Mouse (Mus musculus) C3H10T1/2 (cell line): ENCODE measurements around the gene Acsbg2. TPM values are rescaled to one million over a fixed set of nuclear protein-coding genes. Genes with fewer than 3 reads are reported as not detected.

Experiments used
- polyA plus RNA-seq, 2 experiments: library from polyadenylated mRNA; unstranded; fragments of >200 nt; fragmentation: generic; extraction: Trizol; gene quantifications; one replicate each; pipeline ENCODE4 v1.2.1; 2012; ENCODE audit warnings: missing spikeins in 2 of 2

Acsbg2 gene
- polyA plus RNA-seq: under 1 TPM; 0.01 to 0.13 TPM

GRCm38 (mm10) chr17:56874237-56874636 lies at the start of gene Acsbg2:
TSS of gene Acsbg2 (minus strand) at chr17:56874447.

GRCm38 (mm10) chr17:56874936-56875651 lies 847 bp upstream of the Acsbg2 start, which contains the start of gene 1700061G19Rik:
TSS of gene 1700061G19Rik (plus strand) at chr17:56875477.

GRCm38 (mm10) chr17:56830411-56831110 lies 43.7 kb downstream of the Acsbg2 start, which contains the start of gene Rfx2:
TSS of gene Rfx2 (minus strand) at chr17:56831013.

Other genes with a start within 250 kb of the Acsbg2 start
- 10 to 100 TPM; 52.4 to 73.9 TPM for gene Lonp1, start 247.6 kb downstream of the Acsbg2 start, polyA plus RNA-seq
- gene Catsperd, start 246.3 kb downstream of the Acsbg2 start, polyA plus RNA-seq: under 1 TPM; 0.02 to 0.30 TPM
- 10 to 100 TPM; 71.2 to 89.9 TPM for gene Ranbp3, start 201.2 kb downstream of the Acsbg2 start, polyA plus RNA-seq
- gene Ndufa11, start 156.7 kb downstream of the Acsbg2 start, polyA plus RNA-seq: 100 to 1,000 TPM; 608 to 937 TPM
- gene Vmac, start 156.4 kb downstream of the Acsbg2 start, polyA plus RNA-seq: 10 to 100 TPM; 16.3 to 42.8 TPM
- 1 to 10 TPM; 3.2 to 3.9 TPM for gene Nrtn, start 116.9 kb downstream of the Acsbg2 start, polyA plus RNA-seq
- 10 to 100 TPM; 32.1 to 51.8 TPM for gene Dus3l, start 109.7 kb downstream of the Acsbg2 start, polyA plus RNA-seq
- gene Prr22, start 104.2 kb downstream of the Acsbg2 start, polyA plus RNA-seq: 1 to 10 TPM in 1 of 2 experiments, under 1 TPM in 1; 0.21 to 1.4 TPM
- gene Rfx2, start 43.4 kb downstream of the Acsbg2 start, polyA plus RNA-seq: 1 to 10 TPM; 2.5 to 5.7 TPM
- under 1 TPM in 1 of 2 experiments, not detected in 1; 0.05 TPM for gene 1700061G19Rik, start 1.0 kb upstream of the Acsbg2 start, polyA plus RNA-seq
- gene Mllt1, start 61.0 kb upstream of the Acsbg2 start, polyA plus RNA-seq: 10 to 100 TPM; 34.4 to 56.4 TPM
- gene Acer1, start 107.7 kb upstream of the Acsbg2 start, polyA plus RNA-seq: not detected
- 100 to 1,000 TPM; 137 to 187 TPM for gene Clpp, start 115.9 kb upstream of the Acsbg2 start, polyA plus RNA-seq
- 10 to 100 TPM; 45.0 to 63.4 TPM for gene Alkbh7, start 122.9 kb upstream of the Acsbg2 start, polyA plus RNA-seq
- gene Pspn, start 125.6 kb upstream of the Acsbg2 start, polyA plus RNA-seq: 1 to 10 TPM in 1 of 2 experiments, under 1 TPM in 1; 0.66 to 1.7 TPM
- 10 to 100 TPM; 59.3 to 84.5 TPM for gene Gtf2f1, start 136.8 kb upstream of the Acsbg2 start, polyA plus RNA-seq
- gene Gm17949, start 137.0 kb upstream of the Acsbg2 start, polyA plus RNA-seq: under 1 TPM in 1 of 2 experiments, not detected in 1; 0.21 TPM
- 10 to 100 TPM; 25.5 to 61.1 TPM for gene Khsrp, start 157.1 kb upstream of the Acsbg2 start, polyA plus RNA-seq
- not detected for gene Slc25a41, start 167.2 kb upstream of the Acsbg2 start, polyA plus RNA-seq
- gene Crb3, start 184.7 kb upstream of the Acsbg2 start, polyA plus RNA-seq: not detected
- gene Slc25a23, start 185.4 kb upstream of the Acsbg2 start, polyA plus RNA-seq: 1 to 10 TPM; 1.0 to 2.1 TPM
- gene Dennd1c, start 204.1 kb upstream of the Acsbg2 start, polyA plus RNA-seq: not detected
- under 1 TPM; 0.09 to 0.25 TPM for gene Tubb4a, start 213.3 kb upstream of the Acsbg2 start, polyA plus RNA-seq
- gene Tnfsf9, start 230.9 kb upstream of the Acsbg2 start, polyA plus RNA-seq: 1 to 10 TPM; 2.8 to 3.0 TPM